Mouse (Mus musculus): Measurements from ENCODE around the gene Stim1. TPM values are rescaled to one million over a fixed set of nuclear protein-coding genes. Genes with fewer than 3 reads are reported as not detected.

Stim1 gene
- total and polyA plus RNA-seq, 3 experiments: 10.2 to 26.6 (median 23.9) TPM

DNA sequence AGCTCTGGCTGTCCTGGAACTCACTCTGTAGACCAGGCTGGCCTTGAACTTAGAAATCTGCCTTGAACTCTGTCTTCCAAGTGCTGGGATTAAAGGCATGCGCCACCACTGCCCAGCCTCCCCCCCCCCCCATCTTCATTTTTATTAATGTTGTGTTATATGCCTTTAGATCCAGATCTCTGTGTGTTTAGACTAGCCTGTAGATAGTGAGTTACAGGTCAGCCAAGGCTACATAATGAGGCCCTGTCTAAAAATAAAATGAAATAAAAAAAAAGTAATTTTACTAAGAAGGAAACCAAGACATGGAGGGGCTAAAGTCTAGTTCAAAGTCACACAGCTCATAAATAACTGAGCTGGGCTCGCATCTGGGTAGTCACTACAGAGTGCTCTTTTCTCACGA lies 211.3 kb downstream of the Stim1 start:
- in situ Hi-C loops (cut with MboI; ENCODE audit: low pct_ligation_motif_present, low pct_unique_long_range_greater_than_20kb, low sequenced_read_pairs): no loop called here

DNA sequence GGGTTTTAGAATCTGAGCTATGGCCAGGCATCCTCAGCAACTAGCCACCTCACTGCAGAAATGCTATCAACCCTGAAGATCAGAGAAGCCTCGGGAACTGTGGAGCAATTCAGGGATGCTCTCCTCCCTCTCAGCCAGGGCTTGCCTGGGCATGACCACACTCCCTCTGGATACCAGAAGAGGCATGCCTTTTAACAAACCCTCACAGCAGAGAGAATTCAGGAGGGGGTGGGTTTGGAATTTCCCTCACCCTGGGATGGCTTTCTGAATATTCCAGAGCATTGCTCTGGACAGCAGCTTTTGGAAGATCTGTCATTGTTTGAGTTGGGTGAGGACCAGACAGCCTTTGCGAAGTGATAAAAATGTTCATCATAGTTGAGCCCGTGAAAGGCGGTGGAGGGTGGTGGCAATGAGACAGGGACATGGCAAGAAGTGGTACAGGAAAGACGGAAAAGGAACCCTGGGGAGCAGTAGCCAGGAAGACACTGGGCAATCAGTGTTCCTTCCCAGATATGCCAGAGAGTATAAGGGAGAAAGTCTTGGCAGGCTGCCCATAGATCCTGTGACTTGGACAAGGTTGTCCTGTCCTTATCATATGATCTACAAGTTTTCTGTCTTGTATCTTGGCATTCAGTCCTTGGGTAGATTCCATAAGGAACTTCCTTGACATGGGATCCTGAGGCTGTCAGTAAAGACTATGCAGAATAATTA lies 211.9 kb downstream of the Stim1 start:
- DNase-seq (ENCODE audit: extremely low read depth): no peak
- Histone ChIP-seq H3K4me2 (ENCODE audit: insufficient read depth, low read depth, poor library complexity, severe bottlenecking) (no peak overlapping the region), H3K36me3 (replicated peaks in 1 of 2; ENCODE audit: control insufficient read depth in 1 of 2, insufficient read depth in 1 of 2, low read length in 1 of 2) (peaks cover 0 to 39% of the 10 kb centered on the region in 2 experiments), H3K9me3 (replicated peaks; ENCODE audit: low read length) (no peaks in the 10 kb centered on the region), H3K27ac (ENCODE audit: insufficient read depth, low read depth) (no peak overlapping the region), H3K79me2 (replicated peaks; ENCODE audit: control insufficient read depth, extremely low read depth, insufficient read depth, poor library complexity, severe bottlenecking) (no peaks in the 10 kb centered on the region), H3K27me3 (replicated peaks) (no peaks in the 10 kb centered on the region), H3K4me1 (ENCODE audit: control insufficient read depth in 1 of 2, insufficient read depth in 2 of 2) (0 out of 4 replicates have a peak, but pooled peaks cover 0 to 3% of the 10 kb centered on the region in 2 experiments), H3K4me3 (replicated peaks in 1 of 3; ENCODE audit: low read depth in 2 of 3, low read length in 2 of 3, poor library complexity in 1 of 3) (no peak overlapping the region), H3K9ac (ENCODE audit: insufficient read depth, low read depth) (no peak overlapping the region)
- in situ Hi-C loops (cut with MboI; ENCODE audit: low pct_ligation_motif_present, low pct_unique_long_range_greater_than_20kb, low sequenced_read_pairs): no loop called here
- TF ChIP-seq UBTF (IDR thresholded peaks at IDR 0.05; ENCODE audit: low read depth, low read length): no peak
- TF ChIP-seq ZC3H11A (IDR thresholded peaks at IDR 0.05; ENCODE audit: low read depth, low read length): no peak
- TF ChIP-seq EP300 (IDR thresholded peaks at IDR 0.05; ENCODE audit: low read length): no peak
- no peak for TF ChIP-seq MXI1 (IDR thresholded peaks at IDR 0.05; ENCODE audit: low read depth, low read length)
- TF ChIP-seq MAFK (IDR thresholded peaks at IDR 0.05; ENCODE audit: insufficient replicate concordance, low read length): no peak
- no peak for TF ChIP-seq MAX (IDR thresholded peaks at IDR 0.05; ENCODE audit: low read length)
- TF ChIP-seq PAX5 (IDR thresholded peaks at IDR 0.05; ENCODE audit: low read length): no peak
- TF ChIP-seq CHD1 (IDR thresholded peaks at IDR 0.05; ENCODE audit: low read depth, low read length): no peak
- TF ChIP-seq MEF2A (IDR thresholded peaks at IDR 0.05; ENCODE audit: borderline replicate concordance, low read depth, low read length): no peak
- TF ChIP-seq GABPA (IDR thresholded peaks at IDR 0.05; ENCODE audit: insufficient replicate concordance, low read depth, low read length): no peak
- TF ChIP-seq TCF12 (IDR thresholded peaks at IDR 0.05; ENCODE audit: low read depth, low read length): no peak
- no peak for TF ChIP-seq RAD21 (IDR thresholded peaks at IDR 0.05; ENCODE audit: low read depth, low read length)
- TF ChIP-seq HCFC1 (IDR thresholded peaks at IDR 0.05; ENCODE audit: low read depth, low read length): no peak
- no peak for TF ChIP-seq JUN (IDR thresholded peaks at IDR 0.05; ENCODE audit: insufficient read depth, low read depth, low read length)
- TF ChIP-seq MYC (IDR thresholded peaks at IDR 0.05; ENCODE audit: low read depth, low read length): no peak
- dilution Hi-C loops (cut with MboI; ENCODE audit: extremely low pct_ligation_motif_present, extremely low pct_unique_long_range_greater_than_20kb, low sequenced_read_pairs): no loop called here

More for the DNA sequence above, 211.3 kb downstream of the Stim1 start:
- Histone ChIP-seq H3K79me2 (replicated peaks; ENCODE audit: control insufficient read depth, extremely low read depth, insufficient read depth, poor library complexity, severe bottlenecking) (no peaks in the 10 kb centered on the region), H3K4me3 (replicated peaks in 1 of 3; ENCODE audit: low read depth in 2 of 3, low read length in 2 of 3, poor library complexity in 1 of 3) (no peak overlapping the region), H3K9ac (ENCODE audit: insufficient read depth, low read depth) (no peak overlapping the region), H3K27ac (ENCODE audit: insufficient read depth, low read depth) (no peak overlapping the region), H3K9me3 (replicated peaks; ENCODE audit: low read length) (no peaks in the 10 kb centered on the region), H3K4me1 (ENCODE audit: control insufficient read depth in 1 of 2, insufficient read depth in 2 of 2) (0 out of 4 replicates have a peak, but pooled peaks cover 0 to 3% of the 10 kb centered on the region in 2 experiments), H3K4me2 (ENCODE audit: insufficient read depth, low read depth, poor library complexity, severe bottlenecking) (no peak overlapping the region), H3K27me3 (replicated peaks) (no peaks in the 10 kb centered on the region), H3K36me3 (replicated peaks in 1 of 2; ENCODE audit: control insufficient read depth in 1 of 2, insufficient read depth in 1 of 2, low read length in 1 of 2) (peaks cover 0 to 39% of the 10 kb centered on the region in 2 experiments)
- TF ChIP-seq NELFE (IDR thresholded peaks at IDR 0.05; ENCODE audit: low read depth, low read length) (no peak), BHLHE40 (IDR thresholded peaks at IDR 0.05; ENCODE audit: low read depth, low read length) (no peak), MYC (IDR thresholded peaks at IDR 0.05; ENCODE audit: low read depth, low read length) (no peak), ZC3H11A (IDR thresholded peaks at IDR 0.05; ENCODE audit: low read depth, low read length) (no peak), CTCF (conservative IDR thresholded peaks at IDR 0.05 in 1 of 2, IDR thresholded peaks at IDR 0.05 in 1 of 2; ENCODE audit: low read depth in 2 of 2, low read length in 2 of 2) (no peak), NRF1 (IDR thresholded peaks at IDR 0.05; ENCODE audit: low read depth, low read length) (no peak)
- DNase-seq (ENCODE audit: extremely low read depth): no peak
- dilution Hi-C loops (cut with MboI; ENCODE audit: extremely low pct_ligation_motif_present, extremely low pct_unique_long_range_greater_than_20kb, low sequenced_read_pairs): no loop called here

All from CH12.LX (cell line).